Mouse (Mus musculus) liver, adult 2 months (tissue): Measurements from ENCODE around the gene Mdga1. TPM values are rescaled to one million over a fixed set of nuclear protein-coding genes. Genes with fewer than 3 reads are reported as not detected.

ENCODE experiments used
- DNase-seq: peaks from one replicate; pipeline ENCODE4 v3.0.0-alpha.2; 2011; ENCODE audit warnings: low read depth, low spot score; ENCODE audit errors: extremely low read depth
- H3K27ac ChIP-seq: fragments of 200-500 bp; replicated peaks from 2 replicates; pipeline ENCODE4 v1.5.1; 2012; ENCODE audit warnings: low read depth, mild to moderate bottlenecking, control low read depth, inconsistent platforms, low read length; ENCODE audit not compliant: insufficient read depth
- H3K27me3 ChIP-seq: fragments of 200-500 bp; 2 replicates; pipeline ENCODE4 v1.6.1; 2012; ENCODE audit warnings: mild to moderate bottlenecking, moderate library complexity, low read length, inconsistent platforms; ENCODE audit not compliant: control insufficient read depth, insufficient read depth
- H3K36me3 ChIP-seq: fragments of 200-500 bp; 2 replicates; pipeline ENCODE4 v1.6.1; 2012; ENCODE audit warnings: low read length, inconsistent platforms; ENCODE audit not compliant: control insufficient read depth, insufficient read depth
- H3K4me1 ChIP-seq: fragments of 200-500 bp; 2 replicates; pipeline ENCODE4 v1.6.1; 2011; ENCODE audit warnings: low read length; ENCODE audit not compliant: control insufficient read depth, insufficient read depth
- H3K4me3 ChIP-seq: fragments of 200-500 bp; 2 replicates; pipeline ENCODE4 v1.5.1; 2011; ENCODE audit warnings: low read depth, mild to moderate bottlenecking, control low read depth, low read length, moderate library complexity; ENCODE audit not compliant: insufficient read depth
- H3K79me2 ChIP-seq: fragments of 200-500 bp; 2 replicates; pipeline ENCODE4 v1.6.1; 2012; ENCODE audit warnings: inconsistent platforms, mild to moderate bottlenecking, low read length, moderate library complexity; ENCODE audit not compliant: control insufficient read depth, insufficient read depth
- H3K9ac ChIP-seq: fragments of 200-500 bp; 2 replicates; pipeline ENCODE4 v1.6.1; 2012; ENCODE audit warnings: low read depth, mild to moderate bottlenecking, control low read depth, inconsistent platforms, low read length
- CTCF ChIP-seq: fragments of 200-500 bp; IDR thresholded peaks from 2 replicates; pipeline ENCODE4 v1.5.1; 2011; ENCODE audit warnings: low read depth, low read length, control low read depth
- POLR2A ChIP-seq: fragments of 200-500 bp; IDR thresholded peaks from 2 replicates; pipeline ENCODE4 v1.6.1; 2011; ENCODE audit warnings: low read length, control low read depth; ENCODE audit not compliant: insufficient read depth; ENCODE audit errors: extremely low read depth
- WGBS: fragments of 180-500 bp; shearing (Covaris S2); methylation state at CpG from one replicate; pipeline ENCODE4 v1.1.7; 2018; 5-methylcytosine and 5-hydroxymethylcytosine counted together
- polyA plus RNA-seq: library from polyadenylated mRNA; depleted of rRNA; stranded (reverse); fragments of >200 nt; gene quantifications from 2 replicates; pipeline ENCODE4 v1.2.3, GENCODE M21; 2012
- total RNA-seq: library from RNA; depleted of rRNA; stranded (reverse); fragments of >200 nt; gene quantifications from 2 replicates; pipeline ENCODE4 v1.2.3, GENCODE M21; 2014

Mdga1 gene
- total and polyA plus RNA-seq, 2 experiments: 0.09 to 0.64 TPM

- TF ChIP-seq POLR2A (no peak), CTCF (no peak)
- H3K36me3 ChIP-seq: no peaks in the 10 kb centered on the region
- H3K79me2 ChIP-seq: no peaks in the 10 kb centered on the region
- H3K27me3 ChIP-seq: no peaks in the 10 kb centered on the region
- no peak for DNase-seq
- no peak overlapping the region for H3K27ac ChIP-seq
- no peak overlapping the region for H3K9ac ChIP-seq
- WGBS: 28% methylated on average over 16 of the region's 16 CpGs
- no peaks in the 10 kb centered on the region for H3K4me1 ChIP-seq
- no peak overlapping the region for H3K4me3 ChIP-seq
Measured at GRCm38 (mm10) chr17:29902406-29903155, 67.3 kb downstream of the Mdga1 start.

- Histone ChIP-seq H3K4me1 (no peaks in the 10 kb centered on the region), H3K27me3 (no peaks in the 10 kb centered on the region), H3K9ac (no peak overlapping the region), H3K4me3 (no peak overlapping the region), H3K36me3 (no peaks in the 10 kb centered on the region), H3K27ac (no peak overlapping the region), H3K79me2 (no peaks in the 10 kb centered on the region)
- TF ChIP-seq CTCF (no peak), POLR2A (no peak)
- 92% methylated on average over 5 of the region's 5 CpGs for WGBS
- no peak for DNase-seq
Measured at GRCm38 (mm10) chr17:29900289-29900688, 69.6 kb downstream of the Mdga1 start.

GRCm38 (mm10) chr17:29896181-29897054, 73.5 kb downstream of the Mdga1 start:
- WGBS: 29% methylated on average over 7 of the region's 7 CpGs
- H3K27me3 ChIP-seq: no peaks in the 10 kb centered on the region
- DNase-seq: peak; percentile 7
- no peaks in the 10 kb centered on the region for H3K36me3 ChIP-seq
- no peaks in the 10 kb centered on the region for H3K79me2 ChIP-seq
- no peak overlapping the region for H3K4me3 ChIP-seq
- H3K4me1 ChIP-seq: no peaks in the 10 kb centered on the region
- TF ChIP-seq CTCF (peak; percentile 47), POLR2A (no peak)
- H3K27ac ChIP-seq: no peak overlapping the region
- H3K9ac ChIP-seq: no peak overlapping the region

DNA sequence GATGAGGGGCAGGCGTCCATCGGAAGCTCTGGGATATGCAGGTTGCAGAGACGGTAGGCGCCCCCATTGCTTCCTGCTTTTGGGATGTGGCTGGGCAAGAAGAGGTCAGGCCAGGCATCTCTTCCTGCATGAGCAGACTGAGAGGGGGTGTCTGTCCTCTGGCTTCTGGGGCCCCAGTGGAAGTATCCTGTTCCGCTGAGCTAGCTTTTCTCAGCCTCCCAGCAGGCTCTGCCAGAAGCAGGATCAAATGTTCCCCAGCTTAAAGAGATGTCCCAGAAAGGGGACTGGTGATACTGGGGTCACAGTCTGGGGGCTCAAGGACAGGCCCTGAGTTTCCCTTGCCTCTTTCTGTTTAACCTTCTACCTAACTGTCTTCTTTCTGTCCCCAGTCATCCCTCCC, 74.3 kb downstream of the Mdga1 start:
- Histone ChIP-seq H3K27ac (no peak overlapping the region), H3K27me3 (no peaks in the 10 kb centered on the region), H3K9ac (no peak overlapping the region), H3K79me2 (no peaks in the 10 kb centered on the region), H3K4me3 (no peak overlapping the region), H3K4me1 (no peaks in the 10 kb centered on the region), H3K36me3 (no peaks in the 10 kb centered on the region)
- DNase-seq: no peak
- TF ChIP-seq CTCF: no peak
- TF ChIP-seq POLR2A: no peak
- WGBS: 80% methylated on average over 5 of the region's 5 CpGs

GRCm38 (mm10) chr17:29894965-29895364, 74.9 kb downstream of the Mdga1 start:
- Histone ChIP-seq H3K79me2 (no peaks in the 10 kb centered on the region), H3K36me3 (no peaks in the 10 kb centered on the region), H3K4me1 (no peaks in the 10 kb centered on the region), H3K9ac (no peak overlapping the region), H3K27me3 (no peaks in the 10 kb centered on the region), H3K27ac (no peak overlapping the region), H3K4me3 (no peak overlapping the region)
- no peak for DNase-seq
- 93% methylated on average over 5 of the region's 5 CpGs for WGBS
- TF ChIP-seq POLR2A: no peak
- TF ChIP-seq CTCF: no peak
